Mouse (Mus musculus) embryonic facial prominence, embryonic 12.5 days (tissue): ENCODE measurements around the gene Tet1. TPM values are rescaled to one million over a fixed set of nuclear protein-coding genes. Genes with fewer than 3 reads are reported as not detected.

Experiments
- ATAC-seq: fragments of 200-750 bp; cut with Nextera tagmentation; 2 replicates; pipeline ENCODE4 v1.8.0; 2017; ENCODE audit not compliant: insufficient number of reproducible peaks, insufficient read depth, low FRiP score, low TSS enrichment
- H3K27ac ChIP-seq: fragments of 300-500 bp; sonication (generic); 2 replicates; pipeline ENCODE4 v1.5.1; 2016; ENCODE audit warnings: mild to moderate bottlenecking
- H3K27me3 ChIP-seq: fragments of 300-500 bp; sonication (generic); 2 replicates; pipeline ENCODE4 v1.6.1; 2016; ENCODE audit warnings: mild to moderate bottlenecking, moderate library complexity
- H3K36me3 ChIP-seq: fragments of 300-500 bp; sonication (generic); 2 replicates; pipeline ENCODE4 v1.6.1; 2016; ENCODE audit warnings: mild to moderate bottlenecking
- H3K4me1 ChIP-seq: fragments of 300-500 bp; sonication (generic); 2 replicates; pipeline ENCODE4 v1.6.1; 2016
- H3K4me2 ChIP-seq: fragments of 300-500 bp; sonication (generic); replicated peaks from 2 replicates; pipeline ENCODE4 v1.6.1; 2016; ENCODE audit warnings: mild to moderate bottlenecking, moderate library complexity
- H3K4me3 ChIP-seq: fragments of 300-500 bp; sonication (generic); 2 replicates; pipeline ENCODE4 v1.5.1; 2016; ENCODE audit warnings: mild to moderate bottlenecking
- H3K9ac ChIP-seq: fragments of 300-500 bp; sonication (generic); 2 replicates; pipeline ENCODE4 v1.6.1; 2016; ENCODE audit warnings: mild to moderate bottlenecking, moderate library complexity
- H3K9me3 ChIP-seq: fragments of 300-500 bp; sonication (generic); 2 replicates; pipeline ENCODE4 v1.6.1; 2016; ENCODE audit warnings: mild to moderate bottlenecking, moderate library complexity
- WGBS: fragments of 180-500 bp; shearing (Covaris S2); methylation state at CpG from one replicate; pipeline ENCODE4 v1.1.7; 2016; 5-methylcytosine and 5-hydroxymethylcytosine counted together
- polyA plus RNA-seq: library from polyadenylated mRNA; unstranded; fragments of >200 nt; fragmentation: Nextera tagmentation; extraction: Ambion mirVana; gene quantifications from 2 replicates; pipeline ENCODE4 v1.2.1, GENCODE M21; 2016

The Tet1 gene
- polyA plus RNA-seq, 1 experiment from 2014 or later: 30.8 TPM

DNA sequence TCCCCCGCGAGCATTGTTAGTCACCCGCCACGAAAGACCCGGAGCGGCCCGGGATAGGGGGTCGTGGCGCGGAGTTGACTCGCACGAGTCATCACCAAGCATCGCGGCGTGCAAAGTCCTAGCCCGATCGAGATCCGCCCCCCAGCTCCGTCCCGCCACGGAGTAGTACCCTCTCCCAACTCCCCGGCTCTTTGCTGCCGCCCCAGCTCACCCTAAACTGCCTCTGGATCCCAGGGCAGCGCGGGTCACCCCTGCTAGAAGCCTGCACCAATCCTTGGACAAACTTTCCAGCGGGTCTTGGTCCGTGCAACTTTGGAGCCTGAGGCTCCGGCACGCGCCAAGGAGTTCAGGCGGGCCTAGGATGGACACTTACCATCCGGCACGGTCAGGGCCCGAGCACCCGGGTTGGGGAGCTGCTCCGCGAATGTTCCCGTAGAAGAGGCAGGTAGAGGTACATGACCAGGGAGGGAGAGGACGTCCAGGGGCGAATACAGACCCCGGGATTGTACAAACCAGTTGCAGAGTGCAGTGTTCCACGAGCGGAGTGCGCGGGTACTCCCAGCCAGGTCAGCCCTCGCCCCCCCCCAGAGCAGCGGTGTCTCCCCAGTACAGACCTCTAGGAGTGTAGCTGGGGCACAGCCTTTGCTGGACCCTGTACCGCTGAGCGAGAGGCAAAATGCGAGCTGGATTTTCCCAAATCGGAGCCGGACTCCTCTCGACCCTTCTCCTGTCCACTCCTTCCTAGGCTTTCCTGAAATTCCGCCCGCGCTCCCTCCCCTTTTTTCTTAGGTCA lies 21.8 kb downstream of the Tet1 start:
- peak; percentile 83 for ATAC-seq
- peaks cover 4% of the 10 kb centered on the region; the same call in 1 of the 2 replicates for H3K4me1 ChIP-seq
- H3K4me3 ChIP-seq: peak overlapping the region; percentile 57
- under 1% methylated on average over 56 of the region's 56 CpGs for WGBS
- peak overlapping the region; percentile 90 for H3K4me2 ChIP-seq
- H3K9ac ChIP-seq: peak overlapping the region; percentile 61
- no peaks in the 10 kb centered on the region for H3K9me3 ChIP-seq
- peaks cover 5% of the 10 kb centered on the region; the same call in 1 of the 2 replicates for H3K27me3 ChIP-seq
- H3K27ac ChIP-seq: peak overlapping the region; percentile 32; the same call in 1 of the 2 replicates
- H3K36me3 ChIP-seq: no peaks in the 10 kb centered on the region

DNA sequence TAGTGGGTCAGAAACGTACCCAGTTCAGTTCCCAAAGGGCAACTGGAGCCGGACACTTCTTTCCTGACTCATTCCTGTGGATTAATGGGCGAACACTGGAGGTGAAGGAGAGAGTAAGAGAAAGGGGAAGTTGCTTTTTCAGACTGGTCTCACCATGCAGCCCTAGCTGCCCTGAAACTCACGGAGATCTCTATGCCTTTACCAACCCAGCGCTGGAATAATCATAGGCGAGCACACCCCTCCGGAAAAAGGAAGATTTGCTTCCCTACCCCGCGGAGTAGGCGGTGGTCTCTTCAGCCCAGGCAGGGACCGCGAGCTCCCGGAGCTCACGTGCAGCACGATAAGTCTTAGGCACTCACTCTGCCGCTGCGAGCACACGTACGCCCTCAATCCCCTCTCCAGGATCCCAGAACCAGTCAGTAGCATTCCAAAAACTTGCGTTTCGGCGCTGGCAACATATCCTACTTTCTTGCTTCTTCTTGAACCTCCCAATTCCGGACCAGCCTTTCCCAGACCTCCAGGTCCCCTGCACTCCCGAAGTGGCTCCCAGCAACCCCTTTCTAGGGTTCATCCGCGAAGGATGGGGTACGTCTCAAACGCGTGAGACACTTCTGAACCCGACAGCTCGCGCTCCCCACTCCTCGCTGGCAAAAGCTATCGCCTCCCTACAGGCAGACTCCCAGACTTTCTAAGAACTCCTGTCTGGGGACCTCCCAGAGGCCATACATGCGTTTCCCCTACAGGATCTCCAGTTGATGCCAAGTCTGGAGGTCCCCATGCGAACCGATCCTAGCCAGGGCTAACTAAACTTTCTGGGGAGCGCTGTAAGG lies 22.6 kb downstream of the Tet1 start:
- Histone ChIP-seq H3K27me3 (peaks cover 5% of the 10 kb centered on the region; the same call in 1 of the 2 replicates), H3K9me3 (no peaks in the 10 kb centered on the region), H3K9ac (peak overlapping the region; percentile 61), H3K27ac (peak overlapping the region; percentile 32; the same call in 1 of the 2 replicates), H3K4me3 (peak overlapping the region; percentile 57), H3K36me3 (no peaks in the 10 kb centered on the region), H3K4me2 (peak overlapping the region; percentile 90), H3K4me1 (peaks cover 4% of the 10 kb centered on the region; the same call in 1 of the 2 replicates)
- WGBS: under 1% methylated on average over 38 of the region's 38 CpGs
- ATAC-seq: 0 out of 2 replicates have a peak, but pooled peaks have one; percentile 42

DNA sequence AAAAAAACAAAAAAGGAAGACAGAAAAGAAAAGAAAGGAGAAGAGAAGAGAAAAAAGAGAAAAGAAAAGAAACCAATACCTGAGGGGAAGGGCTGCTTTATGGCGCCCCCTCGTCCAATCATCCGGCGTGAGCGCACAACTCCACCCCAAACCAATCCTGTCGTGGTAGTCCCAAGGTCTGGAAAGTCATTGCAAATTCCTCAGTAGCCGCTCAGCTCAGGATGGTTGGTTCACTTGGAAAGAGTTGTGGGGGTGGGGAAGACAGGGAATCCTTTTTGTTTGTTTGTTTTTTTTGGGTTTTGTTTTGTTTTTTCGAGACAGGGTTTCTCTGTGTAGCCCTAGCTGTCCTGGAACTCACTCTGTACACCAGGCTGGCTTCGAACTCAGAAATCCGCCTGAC lies 23.3 kb downstream of the Tet1 start:
- no peak overlapping the region for H3K9ac ChIP-seq
- peak overlapping the region; percentile 90 for H3K4me2 ChIP-seq
- H3K4me3 ChIP-seq: peak overlapping the region; percentile 57
- no peaks in the 10 kb centered on the region for H3K36me3 ChIP-seq
- peaks cover 4% of the 10 kb centered on the region; the same call in 1 of the 2 replicates for H3K4me1 ChIP-seq
- no peaks in the 10 kb centered on the region for H3K9me3 ChIP-seq
- peaks cover 5% of the 10 kb centered on the region; the same call in 1 of the 2 replicates for H3K27me3 ChIP-seq
- H3K27ac ChIP-seq: no peak overlapping the region
- no peak for ATAC-seq
- WGBS: 32% methylated on average over 10 of the region's 10 CpGs

DNA sequence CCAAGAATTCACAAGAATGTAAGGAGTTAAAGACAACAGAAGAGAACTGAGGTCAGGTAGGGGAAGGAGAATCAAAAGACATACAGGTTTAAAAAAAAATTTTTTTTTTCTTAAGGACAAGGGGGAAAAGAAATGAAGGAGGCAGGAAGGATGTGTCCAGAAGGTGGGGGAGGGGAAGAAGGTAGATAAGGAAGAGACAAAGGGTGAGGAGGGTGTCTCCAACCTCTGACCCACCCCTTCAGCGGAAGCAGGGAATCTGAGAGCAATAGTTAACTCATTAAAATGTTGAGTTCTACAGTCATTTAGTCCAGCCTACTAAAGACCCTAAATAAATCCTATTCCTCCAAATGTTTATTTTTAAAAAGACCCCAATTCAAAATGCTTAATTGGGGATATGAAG lies 24.3 kb downstream of the Tet1 start:
- Histone ChIP-seq H3K36me3 (peaks cover 1% of the 10 kb centered on the region), H3K4me2 (no peak overlapping the region)

DNA sequence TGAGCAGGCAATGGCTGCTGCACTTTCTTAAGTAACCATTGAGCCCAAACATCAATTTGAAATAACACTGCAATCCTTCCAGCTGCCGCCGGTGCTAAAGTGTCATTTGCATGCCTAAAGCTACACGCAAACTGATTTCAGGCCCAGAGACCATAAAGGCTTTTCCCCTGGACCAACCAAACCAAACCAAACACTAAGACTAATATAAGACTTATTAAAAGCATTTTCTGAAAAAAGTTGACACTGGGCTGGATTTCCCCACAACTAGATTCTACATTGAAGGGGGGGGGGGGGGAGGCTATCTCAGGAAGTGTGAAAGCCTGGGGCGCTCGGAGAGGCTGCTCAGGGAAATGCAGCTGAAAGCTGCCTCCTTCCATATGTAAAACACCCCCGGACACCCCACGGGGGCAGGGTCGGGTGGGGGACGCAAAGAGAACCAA lies 24.8 kb downstream of the Tet1 start:
- peaks cover 7% of the 10 kb centered on the region for H3K36me3 ChIP-seq
- ATAC-seq: no peak
- no peak overlapping the region for H3K27ac ChIP-seq
- H3K4me2 ChIP-seq: no peak overlapping the region
- WGBS: 18% methylated on average over 9 of the region's 9 CpGs
- H3K4me1 ChIP-seq: peaks cover 4% of the 10 kb centered on the region; the same call in 1 of the 2 replicates
- no peaks in the 10 kb centered on the region for H3K9me3 ChIP-seq
- H3K4me3 ChIP-seq: no peak overlapping the region
- H3K9ac ChIP-seq: no peak overlapping the region
- peaks cover 5% of the 10 kb centered on the region; the same call in 1 of the 2 replicates for H3K27me3 ChIP-seq

More for the DNA sequence above, 24.3 kb downstream of the Tet1 start:
- Histone ChIP-seq H3K27ac (no peak overlapping the region), H3K9ac (no peak overlapping the region), H3K27me3 (peaks cover 5% of the 10 kb centered on the region; the same call in 1 of the 2 replicates), H3K4me1 (peaks cover 4% of the 10 kb centered on the region; the same call in 1 of the 2 replicates), H3K4me3 (no peak overlapping the region), H3K9me3 (no peaks in the 10 kb centered on the region)
- no peak for ATAC-seq
- WGBS: 47% methylated on average over 1 of the region's 1 CpGs

DNA sequence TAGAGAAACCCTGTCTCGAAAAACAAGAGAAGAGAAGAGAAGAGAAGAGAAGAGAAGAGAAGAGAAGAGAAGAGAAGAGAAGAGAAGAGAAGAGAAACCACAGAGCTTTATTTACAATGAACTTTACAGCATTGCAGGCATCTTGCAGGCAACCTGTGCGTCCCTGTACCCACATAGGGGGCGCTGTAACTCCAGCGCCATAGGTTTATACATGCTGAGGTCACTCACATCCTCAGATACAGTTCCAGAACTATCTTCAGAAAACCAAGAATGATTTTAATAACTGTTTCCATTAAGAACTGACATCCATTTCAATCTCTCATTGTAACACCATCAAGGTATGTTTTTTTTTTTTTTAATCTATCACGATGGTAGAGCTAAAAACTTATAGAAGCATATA lies 27.6 kb downstream of the Tet1 start:
- no peak for ATAC-seq
- WGBS: 52% methylated on average over 5 of the region's 5 CpGs
- Histone ChIP-seq H3K4me3 (no peak overlapping the region), H3K27ac (no peak overlapping the region), H3K27me3 (0 out of 2 replicates have a peak, but pooled peaks cover 2% of the 10 kb centered on the region), H3K4me1 (peaks cover 4% of the 10 kb centered on the region; the same call in 1 of the 2 replicates), H3K4me2 (no peak overlapping the region), H3K9me3 (no peaks in the 10 kb centered on the region), H3K36me3 (peaks cover 18% of the 10 kb centered on the region), H3K9ac (no peak overlapping the region)

DNA sequence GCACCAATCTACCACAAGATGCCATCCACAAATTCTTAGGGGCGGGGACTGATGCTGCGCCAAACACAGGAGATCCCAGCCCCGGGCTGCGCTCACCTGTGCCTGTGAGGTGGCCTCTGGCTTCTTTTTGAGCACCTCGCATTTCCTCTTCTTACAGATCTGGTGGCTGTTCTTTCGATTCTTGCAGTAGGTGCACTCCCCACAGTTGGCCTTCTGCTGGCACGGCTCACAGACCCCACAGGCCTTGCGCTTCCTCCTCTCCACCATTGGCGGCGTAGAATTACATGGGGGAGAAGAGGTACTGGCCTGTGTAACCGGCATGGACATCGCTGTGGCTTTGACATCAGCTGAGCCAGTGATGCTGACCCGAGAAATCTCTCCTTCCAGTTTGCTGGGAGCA lies 30.7 kb downstream of the Tet1 start:
- Histone ChIP-seq H3K9ac (no peak overlapping the region), H3K27ac (no peak overlapping the region), H3K36me3 (peaks cover 18% of the 10 kb centered on the region), H3K4me3 (no peak overlapping the region), H3K4me2 (no peak overlapping the region), H3K27me3 (no peaks in the 10 kb centered on the region), H3K4me1 (no peaks in the 10 kb centered on the region), H3K9me3 (no peaks in the 10 kb centered on the region)
- no peak for ATAC-seq
- WGBS: 88% methylated on average over 13 of the region's 13 CpGs

DNA sequence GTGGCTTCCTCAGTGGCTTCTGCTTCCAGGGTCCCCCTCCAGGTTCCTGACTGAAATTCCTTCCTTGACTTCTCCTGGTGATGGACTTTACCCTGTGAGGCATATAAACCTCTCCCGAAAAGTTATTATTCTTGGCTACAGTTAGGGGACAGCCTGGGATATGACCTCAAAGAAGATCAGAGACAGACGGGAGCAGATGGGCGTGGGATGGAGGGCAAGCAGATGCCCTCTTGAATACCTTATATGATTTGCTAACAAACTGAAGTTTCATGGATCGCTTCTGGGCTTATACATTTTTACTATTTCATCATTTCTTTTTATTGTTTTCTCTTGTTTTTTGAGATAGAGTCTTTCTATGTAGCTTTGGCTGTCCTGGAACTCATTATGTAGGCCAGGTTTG lies 33.2 kb downstream of the Tet1 start:
- H3K4me3 ChIP-seq: no peak overlapping the region
- H3K4me1 ChIP-seq: no peaks in the 10 kb centered on the region
- peaks cover 18% of the 10 kb centered on the region for H3K36me3 ChIP-seq
- 96% methylated on average over 4 of the region's 4 CpGs for WGBS
- ATAC-seq: no peak
- H3K9ac ChIP-seq: no peak overlapping the region
- no peaks in the 10 kb centered on the region for H3K9me3 ChIP-seq
- no peak overlapping the region for H3K27ac ChIP-seq
- H3K27me3 ChIP-seq: no peaks in the 10 kb centered on the region
- no peak overlapping the region for H3K4me2 ChIP-seq

DNA sequence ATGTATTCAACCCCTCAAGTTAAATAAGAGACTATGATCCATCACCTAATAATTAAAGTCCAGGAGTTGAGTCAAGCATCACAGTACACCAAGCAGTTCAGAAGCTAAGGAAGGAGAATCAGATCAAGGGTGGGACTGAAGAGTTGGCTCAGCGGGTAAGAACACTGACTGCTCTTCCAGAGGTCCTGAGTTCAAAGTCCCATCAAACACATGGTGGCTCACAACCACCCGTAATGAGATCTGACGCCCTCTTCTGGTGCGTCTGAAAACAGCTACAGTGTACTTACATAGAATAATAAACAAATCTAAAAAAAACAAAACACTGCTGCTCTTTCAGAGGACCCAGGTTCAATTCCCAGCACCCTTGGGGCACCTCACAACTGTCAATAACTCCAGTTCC lies 34.0 kb downstream of the Tet1 start:
- H3K4me3 ChIP-seq: no peak overlapping the region
- H3K36me3 ChIP-seq: peaks cover 18% of the 10 kb centered on the region
- H3K9ac ChIP-seq: no peak overlapping the region
- no peak for ATAC-seq
- no peaks in the 10 kb centered on the region for H3K9me3 ChIP-seq
- WGBS: 76% methylated on average over 4 of the region's 4 CpGs
- H3K4me2 ChIP-seq: no peak overlapping the region
- no peak overlapping the region for H3K27ac ChIP-seq
- H3K27me3 ChIP-seq: no peaks in the 10 kb centered on the region
- H3K4me1 ChIP-seq: no peaks in the 10 kb centered on the region

DNA sequence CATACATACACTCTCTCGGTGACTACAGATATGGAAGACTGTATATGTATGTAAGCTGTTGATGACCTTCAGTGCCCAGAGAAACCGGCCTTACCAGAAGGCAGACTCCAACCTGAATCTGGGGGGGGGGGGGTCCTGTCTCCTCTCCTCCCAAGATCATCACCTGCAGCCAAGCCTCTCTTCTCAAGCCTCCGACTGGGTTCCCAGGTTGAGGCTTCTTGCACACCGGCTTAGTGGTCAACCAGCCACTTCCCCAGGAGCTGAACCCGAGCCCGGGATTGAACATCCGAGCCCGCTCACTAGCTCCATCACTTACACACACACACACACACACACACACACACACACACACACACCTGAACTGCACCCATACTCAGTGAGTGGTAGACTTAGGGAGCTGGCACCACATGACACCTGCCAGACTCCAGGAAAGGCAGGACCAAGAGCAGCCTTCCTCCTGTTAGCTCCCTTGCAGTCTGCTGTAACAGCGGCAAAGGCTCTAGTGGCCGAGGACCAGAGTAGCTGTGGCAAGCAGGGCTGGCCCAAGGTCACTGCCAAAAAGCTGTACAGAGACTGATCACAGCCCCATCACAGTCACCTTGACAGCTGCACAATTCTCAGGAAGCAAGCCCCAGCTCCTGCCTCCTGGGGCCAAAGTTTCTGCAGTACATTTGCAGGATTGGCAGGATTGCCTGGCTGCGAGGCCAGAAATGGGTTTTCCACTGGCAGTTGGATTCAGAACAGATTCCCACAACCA lies 42.6 kb downstream of the Tet1 start:
- Histone ChIP-seq H3K4me2 (peak overlapping the region; percentile 78), H3K9ac (peak overlapping the region; percentile 73; the same call in 1 of the 2 replicates), H3K27ac (peak overlapping the region; percentile 93), H3K36me3 (peaks cover 9% of the 10 kb centered on the region; the same call in 1 of the 2 replicates), H3K4me1 (peaks cover 19% of the 10 kb centered on the region), H3K27me3 (no peaks in the 10 kb centered on the region), H3K4me3 (peak overlapping the region; percentile 53), H3K9me3 (0 out of 2 replicates have a peak, but pooled peaks cover 3% of the 10 kb centered on the region)
- ATAC-seq: no peak
- WGBS: 19% methylated on average over 10 of the region's 11 CpGs
